Mouse (Mus musculus) limb, embryonic 13.5 days (tissue): ENCODE measurements around the gene Cabp4. TPM values are rescaled to one million over a fixed set of nuclear protein-coding genes. Genes with fewer than 3 reads are reported as not detected.

Experiments
- ATAC-seq: fragments of 200-750 bp; cut with Nextera tagmentation; 2 replicates; pipeline ENCODE4 v1.8.0; 2017; ENCODE audit warnings: low read depth, moderate number of reproducible peaks, moderate TSS enrichment; ENCODE audit not compliant: low FRiP score
- H3K27ac ChIP-seq: fragments of 300-500 bp; sonication (generic); 2 replicates; pipeline ENCODE4 v1.5.1; 2015; ENCODE audit warnings: inconsistent platforms, mild to moderate bottlenecking, moderate library complexity
- H3K27me3 ChIP-seq: fragments of 300-500 bp; sonication (generic); 2 replicates; pipeline ENCODE4 v1.6.1; 2015; ENCODE audit warnings: mild to moderate bottlenecking, inconsistent platforms
- H3K36me3 ChIP-seq: fragments of 300-500 bp; sonication (generic); 2 replicates; pipeline ENCODE4 v1.6.1; 2015; ENCODE audit warnings: inconsistent platforms, mild to moderate bottlenecking, moderate library complexity
- H3K4me1 ChIP-seq: fragments of 300-500 bp; sonication (generic); 2 replicates; pipeline ENCODE4 v1.6.1; 2015; ENCODE audit warnings: inconsistent platforms
- H3K4me2 ChIP-seq: fragments of 300-500 bp; sonication (generic); replicated peaks from 2 replicates; pipeline ENCODE4 v1.6.1; 2015; ENCODE audit warnings: inconsistent platforms, mild to moderate bottlenecking, moderate library complexity
- H3K4me3 ChIP-seq: fragments of 300-500 bp; sonication (generic); 2 replicates; pipeline ENCODE4 v1.5.1; 2015; ENCODE audit warnings: moderate library complexity, mild to moderate bottlenecking, inconsistent platforms
- H3K9ac ChIP-seq: fragments of 300-500 bp; sonication (generic); 2 replicates; pipeline ENCODE4 v1.6.1; 2015; ENCODE audit warnings: mild to moderate bottlenecking, inconsistent platforms
- H3K9me3 ChIP-seq: fragments of 300-500 bp; sonication (generic); 2 replicates; pipeline ENCODE4 v1.6.1; 2016; ENCODE audit warnings: inconsistent platforms
- WGBS: fragments of 180-500 bp; shearing (Covaris S2); methylation state at CpG from one replicate; pipeline ENCODE4 v1.1.7; 2015; 5-methylcytosine and 5-hydroxymethylcytosine counted together
- polyA plus RNA-seq: library from polyadenylated mRNA; unstranded; fragments of >200 nt; fragmentation: Nextera tagmentation; extraction: Ambion mirVana; gene quantifications from 2 replicates; pipeline ENCODE4 v1.2.1, GENCODE M21; 2015

The Cabp4 gene
- polyA plus RNA-seq, 1 experiment from 2014 or later: 0.05 TPM

GRCm38 (mm10) chr19:4150567-4151487 lies 7.0 kb upstream of the Cabp4 start:
- WGBS: 90% methylated on average over 22 of the region's 22 CpGs
- no peak for ATAC-seq
- peaks cover 45% of the 10 kb centered on the region for H3K36me3 ChIP-seq
- H3K9ac ChIP-seq: no peak overlapping the region
- H3K4me2 ChIP-seq: no peak overlapping the region
- H3K4me3 ChIP-seq: no peak overlapping the region
- no peak overlapping the region for H3K27ac ChIP-seq
- H3K9me3 ChIP-seq: no peaks in the 10 kb centered on the region
- no peaks in the 10 kb centered on the region for H3K27me3 ChIP-seq
- H3K4me1 ChIP-seq: peaks cover 18% of the 10 kb centered on the region

GRCm38 (mm10) chr19:4149764-4150461 lies 6.1 kb upstream of the Cabp4 start:
- Histone ChIP-seq H3K4me3 (peak overlapping the region; percentile 94; the same call in 1 of the 2 replicates), H3K9ac (peak overlapping the region; percentile 91; the same call in 1 of the 2 replicates), H3K4me2 (peak overlapping the region; percentile 91), H3K27ac (no peak overlapping the region), H3K36me3 (peaks cover 38% of the 10 kb centered on the region), H3K9me3 (no peaks in the 10 kb centered on the region), H3K27me3 (no peaks in the 10 kb centered on the region), H3K4me1 (peaks cover 18% of the 10 kb centered on the region)
- 94% methylated on average over 17 of the region's 17 CpGs for WGBS
- no peak for ATAC-seq

GRCm38 (mm10) chr19:4149283-4149682 lies 5.5 kb upstream of the Cabp4 start:
- no peaks in the 10 kb centered on the region for H3K9me3 ChIP-seq
- peak overlapping the region; percentile 91 for H3K4me2 ChIP-seq
- peaks cover 38% of the 10 kb centered on the region for H3K36me3 ChIP-seq
- no peak overlapping the region for H3K27ac ChIP-seq
- H3K27me3 ChIP-seq: no peaks in the 10 kb centered on the region
- no peak for ATAC-seq
- H3K9ac ChIP-seq: peak overlapping the region; percentile 91
- H3K4me1 ChIP-seq: peaks cover 18% of the 10 kb centered on the region
- 86% methylated on average over 11 of the region's 11 CpGs for WGBS
- peak overlapping the region; percentile 94 for H3K4me3 ChIP-seq

GRCm38 (mm10) chr19:4148819-4149218 lies 5.0 kb upstream of the Cabp4 start:
- Histone ChIP-seq H3K27ac (peak overlapping the region; percentile 58; the same call in 1 of the 2 replicates), H3K9me3 (no peaks in the 10 kb centered on the region), H3K4me1 (peaks cover 18% of the 10 kb centered on the region), H3K27me3 (no peaks in the 10 kb centered on the region), H3K4me2 (peak overlapping the region; percentile 91), H3K9ac (peak overlapping the region; percentile 91), H3K36me3 (peaks cover 38% of the 10 kb centered on the region), H3K4me3 (peak overlapping the region; percentile 94)
- ATAC-seq: no peak
- 3% methylated on average over 8 of the region's 8 CpGs for WGBS

GRCm38 (mm10) chr19:4148491-4148806 lies 4.6 kb upstream of the Cabp4 start, which contains the start of gene Coro1b:
TSS of gene Coro1b (plus strand) at chr19:4148619.
- H3K27ac ChIP-seq: peak within 1 kb of the TSS; percentile 58; the same call in 1 of the 2 replicates
- H3K4me3 ChIP-seq: peak within 1 kb of the TSS; percentile 94
- H3K4me1 ChIP-seq: peaks cover 18% of the 10 kb centered on the region
- H3K9ac ChIP-seq: peak within 1 kb of the TSS; percentile 91
- H3K9me3 ChIP-seq: no peaks in the 10 kb centered on the region
- ATAC-seq: peak; percentile 96
- H3K27me3 ChIP-seq: no peaks in the 10 kb centered on the region
- under 1% methylated on average over 33 of the region's 33 CpGs for WGBS
- peak within 1 kb of the TSS; percentile 91 for H3K4me2 ChIP-seq
- H3K36me3 ChIP-seq: peaks cover 35% of the 10 kb centered on the region

GRCm38 (mm10) chr19:4147782-4148490 lies 4.1 kb upstream of the Cabp4 start:
- 38% methylated on average over 9 of the region's 9 CpGs for WGBS
- Histone ChIP-seq H3K27me3 (no peaks in the 10 kb centered on the region), H3K4me3 (peak overlapping the region; percentile 94), H3K9ac (peak overlapping the region; percentile 91), H3K36me3 (peaks cover 30% of the 10 kb centered on the region), H3K4me2 (peak overlapping the region; percentile 91), H3K27ac (0 out of 2 replicates have a peak overlapping the region, but pooled peaks have one; percentile 0), H3K4me1 (peaks cover 18% of the 10 kb centered on the region), H3K9me3 (no peaks in the 10 kb centered on the region)
- ATAC-seq: no peak; the same call in 1 of the 2 replicates

- Histone ChIP-seq H3K9ac (peak overlapping the region; percentile 27), H3K4me3 (no peak overlapping the region), H3K27me3 (no peaks in the 10 kb centered on the region), H3K4me1 (peaks cover 18% of the 10 kb centered on the region), H3K4me2 (no peak overlapping the region), H3K36me3 (peaks cover 22% of the 10 kb centered on the region), H3K27ac (no peak overlapping the region), H3K9me3 (no peaks in the 10 kb centered on the region)
- 52% methylated on average over 3 of the region's 3 CpGs for WGBS
- ATAC-seq: no peak
Observed at GRCm38 (mm10) chr19:4147022-4147405, 3.2 kb upstream of the Cabp4 start.

- H3K4me2 ChIP-seq: no peak overlapping the region
- no peak overlapping the region for H3K4me3 ChIP-seq
- H3K27ac ChIP-seq: no peak overlapping the region
- no peaks in the 10 kb centered on the region for H3K9me3 ChIP-seq
- 67% methylated on average over 12 of the region's 12 CpGs for WGBS
- H3K36me3 ChIP-seq: peaks cover 18% of the 10 kb centered on the region
- peaks cover 18% of the 10 kb centered on the region for H3K4me1 ChIP-seq
- H3K27me3 ChIP-seq: no peaks in the 10 kb centered on the region
- H3K9ac ChIP-seq: peak overlapping the region; percentile 27; the same call in 1 of the 2 replicates
- ATAC-seq: no peak
Observed at GRCm38 (mm10) chr19:4146366-4147021, 2.7 kb upstream of the Cabp4 start.

GRCm38 (mm10) chr19:4145936-4146335 lies 2.1 kb upstream of the Cabp4 start:
- ATAC-seq: no peak
- no peak overlapping the region for H3K4me2 ChIP-seq
- H3K27me3 ChIP-seq: no peaks in the 10 kb centered on the region
- H3K27ac ChIP-seq: no peak overlapping the region
- no peak overlapping the region for H3K4me3 ChIP-seq
- no peak overlapping the region for H3K9ac ChIP-seq
- H3K9me3 ChIP-seq: no peaks in the 10 kb centered on the region
- H3K4me1 ChIP-seq: peaks cover 18% of the 10 kb centered on the region
- peaks cover 13% of the 10 kb centered on the region for H3K36me3 ChIP-seq
- 93% methylated on average over 5 of the region's 5 CpGs for WGBS

- Histone ChIP-seq H3K4me1 (peaks cover 15% of the 10 kb centered on the region), H3K4me3 (no peak overlapping the region), H3K27ac (no peak overlapping the region), H3K27me3 (no peaks in the 10 kb centered on the region), H3K4me2 (no peak overlapping the region), H3K36me3 (peaks cover 1% of the 10 kb centered on the region; the same call in 1 of the 2 replicates), H3K9ac (no peak overlapping the region), H3K9me3 (no peaks in the 10 kb centered on the region)
- ATAC-seq: no peak
- WGBS: 76% methylated on average over 16 of the region's 16 CpGs
Observed at GRCm38 (mm10) chr19:4144550-4145498, 991 bp upstream of the Cabp4 start.
